Mouse (Mus musculus) thymus, adult 18-20 months (tissue): Measurements from ENCODE around the gene Kmt2d.

Source experiments
- DNase-seq, 2 experiments: peaks; one replicate each; pipeline ENCODE4 v3.0.0; 2022; ENCODE audit warnings: mixed read lengths in 2 of 2

Kmt2d gene

DNA sequence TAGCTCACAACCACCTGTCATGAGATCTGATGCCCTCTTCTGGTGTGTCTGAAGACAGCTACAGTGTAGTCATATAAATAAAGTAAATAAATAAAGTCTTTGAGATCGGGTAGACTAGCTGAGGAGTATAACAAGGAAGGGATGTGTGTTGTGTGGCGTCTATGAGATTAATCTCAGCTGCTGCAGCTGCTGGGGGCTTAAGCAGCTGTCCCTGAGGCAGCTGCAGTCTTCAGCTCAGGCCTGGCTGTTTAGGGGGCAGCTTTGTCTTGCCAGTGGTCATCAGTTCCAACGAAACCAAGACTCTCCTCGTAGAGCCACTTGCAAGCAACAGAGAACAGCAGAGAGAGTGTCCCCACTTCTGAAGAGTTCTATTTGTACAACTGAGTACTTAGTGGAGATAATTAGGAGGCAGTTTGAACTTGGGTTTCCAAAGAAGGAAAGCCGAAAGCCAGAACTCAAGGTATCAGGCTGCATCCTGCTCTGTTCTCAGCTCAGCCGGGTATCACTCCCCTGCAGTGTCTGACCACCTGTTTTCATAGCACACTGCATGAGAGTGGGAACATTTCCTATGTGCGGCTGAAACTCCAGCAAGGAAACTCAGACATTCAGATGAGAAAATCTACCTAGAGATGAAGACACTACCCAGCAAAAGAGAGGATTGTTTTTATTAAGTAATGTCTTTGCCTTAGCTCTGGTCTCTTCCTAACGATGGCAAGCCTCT lies 15.8 kb upstream of the Kmt2d start:
- DNase-seq, result no peak

DNA sequence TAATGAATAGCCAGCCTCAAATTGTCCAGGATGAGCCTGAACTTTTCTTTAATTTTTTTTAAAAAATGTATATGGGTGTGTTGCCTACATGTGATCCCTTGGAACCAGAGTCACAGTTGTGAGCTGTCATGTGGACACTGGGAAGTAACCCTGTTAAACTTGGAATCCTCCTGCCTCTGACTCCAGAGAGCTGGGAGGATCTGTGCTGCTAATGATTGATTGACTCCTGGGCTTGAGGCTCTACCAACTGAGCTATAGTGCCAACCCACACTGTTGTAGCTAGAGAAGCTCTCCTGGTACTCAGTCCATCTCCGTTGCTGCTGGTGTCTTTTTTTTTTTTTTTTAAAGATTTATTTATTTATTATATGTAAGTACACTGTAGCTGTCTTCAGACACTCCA lies 13.1 kb upstream of the Kmt2d start:
- DNase-seq, result no peak

DNA sequence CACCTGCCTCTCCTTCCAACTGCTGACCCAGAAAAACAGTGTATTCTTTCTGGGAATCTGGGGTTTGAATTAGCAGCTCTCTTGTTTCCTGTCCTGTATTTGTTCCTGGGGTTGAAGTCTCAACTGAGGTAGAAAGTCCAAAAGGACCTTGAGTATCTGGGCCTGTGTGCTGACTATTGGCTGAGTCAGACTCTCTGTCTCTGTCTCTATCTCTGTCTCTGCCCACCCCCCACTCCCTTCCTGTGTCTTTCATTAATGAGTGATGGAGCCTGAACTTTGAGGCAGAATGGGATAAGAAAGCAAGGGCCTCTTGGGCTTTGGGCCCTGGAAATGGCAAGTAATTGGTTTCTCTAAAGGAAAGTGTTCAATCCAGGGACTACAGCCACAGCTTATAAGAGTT lies 12.7 kb upstream of the Kmt2d start:
- DNase-seq, result no peak

DNA sequence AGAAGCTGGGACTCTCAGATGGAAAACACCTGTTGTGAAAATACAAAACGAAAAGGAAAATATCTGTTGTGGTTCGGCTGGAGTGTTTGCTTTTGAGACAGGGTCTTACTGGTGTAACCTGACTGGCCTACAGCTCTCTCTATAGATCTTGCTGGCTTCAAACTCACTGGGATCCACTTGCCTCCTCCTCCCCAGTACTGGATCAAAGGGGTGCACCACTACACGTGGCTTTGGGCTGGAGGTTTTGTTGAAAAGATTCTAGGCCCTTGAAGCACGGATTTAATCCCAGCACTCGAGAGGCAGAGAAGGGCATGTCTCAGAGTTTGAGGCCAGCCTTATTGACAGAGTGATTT lies 10.6 kb upstream of the Kmt2d start:
- no peak for DNase-seq

DNA sequence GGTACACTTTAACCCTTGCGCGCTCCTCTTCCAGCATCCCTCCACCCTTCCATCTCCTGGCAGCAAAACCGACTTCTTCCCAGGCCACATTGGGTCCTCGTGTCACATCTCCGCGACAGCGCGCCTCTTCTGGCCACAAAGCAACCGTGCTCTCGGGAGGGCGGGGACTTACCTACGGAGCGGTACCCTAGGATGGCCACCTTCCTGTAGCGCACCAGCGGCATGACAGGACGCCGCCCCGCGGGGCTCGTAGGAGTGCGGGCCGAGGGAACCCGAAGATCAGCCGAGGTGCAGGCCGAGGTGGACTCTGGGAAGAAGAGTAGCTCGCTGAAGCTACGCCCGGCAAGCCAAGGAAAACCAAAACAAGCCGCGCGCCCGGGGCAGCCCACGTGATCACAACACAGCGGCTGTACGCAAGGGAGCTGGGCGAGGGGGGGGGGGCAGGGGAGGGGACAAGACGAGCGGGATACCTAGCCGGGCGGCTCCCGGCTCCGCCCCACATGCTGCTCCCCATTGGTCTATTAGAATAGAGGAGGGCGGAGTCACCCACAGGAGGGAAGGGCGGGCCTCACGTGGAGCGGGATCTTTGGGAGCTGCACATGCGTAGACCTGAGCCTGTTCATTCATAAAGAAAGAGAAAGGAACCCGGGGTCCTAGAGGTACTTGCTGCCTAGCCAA lies 10.1 kb upstream of the Kmt2d start:
- peak; percentile 89 to 94 for DNase-seq

GRCm38 (mm10) chr15:98877331-98877730 lies 6.3 kb upstream of the Kmt2d start:
- no peak for DNase-seq

DNA sequence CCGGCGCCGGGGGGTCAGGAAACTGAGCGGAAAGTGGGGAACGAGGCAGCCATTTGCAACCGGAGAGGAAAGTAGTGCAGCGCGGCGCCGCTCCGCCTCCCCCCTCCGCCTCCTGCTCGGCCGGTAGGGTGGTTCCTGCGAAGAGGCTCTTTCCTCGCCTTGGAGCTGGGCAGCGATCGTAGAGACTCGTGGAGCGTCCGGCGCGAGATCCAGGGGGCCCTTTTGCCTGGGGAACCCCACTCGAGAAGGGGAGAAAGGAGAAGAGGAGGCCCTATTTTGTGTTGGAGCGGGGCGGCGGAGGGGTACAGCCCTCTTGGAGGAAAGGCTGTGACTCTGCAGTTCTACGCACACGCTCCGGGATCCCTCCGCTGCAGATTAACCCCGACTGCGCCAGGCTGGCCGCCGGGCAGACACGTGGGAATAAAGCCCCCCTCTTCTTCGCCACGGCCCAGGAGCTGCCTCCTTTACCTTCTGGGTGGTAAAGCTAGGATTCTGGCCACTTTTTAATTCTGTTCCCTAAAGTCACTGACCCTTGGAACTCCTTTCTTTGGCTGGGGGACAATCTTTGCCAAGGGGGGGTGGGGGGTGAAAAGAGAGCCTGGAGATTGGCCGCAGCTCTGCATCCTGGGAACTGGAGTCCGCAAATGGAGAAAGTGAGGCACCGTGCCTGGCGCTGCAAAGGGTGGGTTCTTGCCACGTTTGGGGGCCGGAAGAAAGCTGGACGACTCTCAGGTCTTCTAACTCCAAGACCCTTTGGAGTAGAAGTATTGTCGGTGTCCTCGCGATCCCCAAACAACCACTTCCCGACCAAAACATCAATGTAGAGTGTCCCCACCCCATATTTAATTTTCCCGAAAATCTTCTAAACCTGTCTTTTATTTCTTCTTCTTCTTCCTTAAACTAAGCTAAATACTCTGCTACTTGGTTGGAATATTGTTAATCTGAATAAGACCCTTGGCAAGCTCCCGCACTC lies 1.2 kb upstream of the Kmt2d start:
- peak; percentile 81 to 88 for DNase-seq

DNA sequence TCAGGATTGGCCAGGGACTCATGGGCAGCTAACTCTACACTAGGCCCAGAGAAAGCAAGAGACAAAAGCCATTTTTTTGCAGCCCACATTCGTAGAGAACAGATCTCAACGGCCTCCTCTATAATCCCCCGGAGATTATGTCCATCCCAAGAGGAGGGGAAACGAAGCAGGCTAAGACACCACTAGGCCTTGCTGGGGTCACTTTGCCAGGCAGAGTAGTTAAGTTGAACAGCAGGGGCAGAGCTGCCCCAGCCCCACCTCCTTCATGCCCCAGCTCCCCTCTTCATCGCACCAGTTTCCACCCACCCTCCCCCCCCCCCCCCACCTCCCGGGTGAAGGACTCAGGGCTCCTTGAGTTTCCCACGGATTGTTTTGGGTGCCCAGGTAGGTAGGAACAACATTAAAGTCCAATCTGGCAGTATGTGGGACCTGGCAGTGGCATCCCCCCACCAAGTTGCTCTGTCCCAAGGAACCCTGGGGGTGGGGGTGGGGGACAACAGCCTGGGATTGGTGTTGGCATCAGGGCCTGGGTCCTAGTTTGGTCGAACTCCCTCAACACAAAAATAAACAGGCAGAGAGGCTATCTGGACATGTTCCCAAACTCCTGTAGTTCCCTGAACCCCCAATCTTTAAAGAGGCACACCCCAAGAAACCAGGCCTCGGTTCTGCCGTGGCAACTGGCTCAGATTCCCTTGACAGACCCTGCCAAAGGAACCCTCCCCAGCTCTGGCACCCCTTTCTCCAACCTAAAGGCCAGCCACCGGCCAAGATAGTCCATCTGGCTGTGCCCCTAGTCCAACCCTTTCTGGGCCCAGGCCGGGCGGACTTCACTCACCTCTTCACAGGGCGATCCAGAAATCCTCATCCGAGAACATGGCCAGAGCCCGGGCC lies 580 bp downstream of the Kmt2d start:
- DNase-seq, result peak in 1 of 2 experiments; percentile 45

- no peak for DNase-seq
These were observed 1.4 kb downstream of the Kmt2d start for GRCm38 (mm10) chr15:98869342-98870178.

DNA sequence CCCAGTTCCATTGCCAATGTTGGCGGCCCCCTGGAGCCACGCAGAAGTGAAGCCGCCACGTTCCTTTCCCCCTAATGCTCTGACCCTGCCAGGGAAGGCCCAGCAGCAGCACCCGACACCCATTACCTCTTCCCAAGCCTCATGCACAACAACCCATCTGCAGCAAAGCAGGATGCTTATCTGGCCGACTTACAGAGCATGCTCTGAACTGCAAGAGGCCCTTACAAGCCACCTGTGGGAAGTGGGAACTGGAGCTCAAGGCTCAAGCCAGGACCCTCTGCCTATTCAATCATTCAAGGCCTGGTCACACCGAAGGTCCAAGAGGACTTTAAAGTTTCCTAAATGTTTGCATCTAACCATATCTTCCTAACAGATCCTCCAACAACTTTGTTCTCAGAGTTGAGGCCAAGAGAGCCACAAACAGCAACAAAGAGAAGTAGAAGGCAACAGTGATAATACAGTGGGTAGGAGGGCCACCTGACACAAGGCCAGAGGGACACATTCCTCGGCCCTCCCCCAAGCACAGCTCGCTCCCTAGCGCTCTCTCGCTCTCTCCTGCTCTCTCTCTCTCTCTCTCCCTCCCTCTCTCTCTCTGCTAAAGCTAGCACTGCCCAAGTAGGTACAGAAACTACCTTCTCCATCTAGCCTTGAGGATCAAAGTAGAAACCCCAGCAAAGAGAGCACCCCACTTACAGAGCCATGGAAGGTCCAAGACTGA lies 2.5 kb downstream of the Kmt2d start:
- DNase-seq, result no peak

DNA sequence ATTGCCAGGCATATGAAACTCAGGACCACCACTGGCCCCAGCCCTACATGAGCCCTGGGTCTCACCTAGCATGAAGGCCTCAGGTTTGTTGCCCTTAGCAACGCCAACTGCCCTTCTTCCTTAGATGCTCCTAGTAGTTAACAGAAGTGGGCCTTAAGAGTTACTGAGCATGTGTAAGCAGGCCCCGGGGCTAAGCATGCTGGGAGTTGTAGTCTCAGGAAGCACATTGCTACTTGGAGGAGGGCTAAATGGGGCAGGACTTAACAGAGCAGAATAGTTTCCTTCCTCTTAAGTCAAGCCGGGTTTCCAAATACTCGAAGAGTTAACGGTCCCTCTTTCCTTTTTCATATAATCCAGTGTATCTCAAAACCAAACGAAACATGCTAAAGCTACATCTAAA lies 3.7 kb downstream of the Kmt2d start:
- DNase-seq, result peak; percentile 48 to 66

DNA sequence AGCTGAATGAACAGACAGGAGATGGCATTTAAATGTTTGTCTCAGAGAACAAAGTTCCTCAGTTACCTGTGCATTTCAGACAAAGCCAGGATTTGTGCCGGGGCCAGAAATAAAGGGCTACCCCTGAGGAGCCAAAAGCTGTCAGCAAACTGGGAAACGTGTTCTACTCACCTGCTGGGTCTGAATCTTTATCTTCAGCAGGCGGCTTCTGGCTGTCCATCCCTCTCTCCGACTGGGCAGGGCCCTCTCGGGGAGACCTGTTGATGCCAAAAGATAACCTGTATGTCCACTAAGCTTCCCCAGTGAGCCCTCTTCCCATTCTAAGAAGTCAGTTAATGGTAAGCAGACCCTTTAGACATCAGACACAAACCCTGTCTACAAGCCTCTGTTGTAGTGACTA lies 4.5 kb downstream of the Kmt2d start:
- DNase-seq, result no peak

DNA sequence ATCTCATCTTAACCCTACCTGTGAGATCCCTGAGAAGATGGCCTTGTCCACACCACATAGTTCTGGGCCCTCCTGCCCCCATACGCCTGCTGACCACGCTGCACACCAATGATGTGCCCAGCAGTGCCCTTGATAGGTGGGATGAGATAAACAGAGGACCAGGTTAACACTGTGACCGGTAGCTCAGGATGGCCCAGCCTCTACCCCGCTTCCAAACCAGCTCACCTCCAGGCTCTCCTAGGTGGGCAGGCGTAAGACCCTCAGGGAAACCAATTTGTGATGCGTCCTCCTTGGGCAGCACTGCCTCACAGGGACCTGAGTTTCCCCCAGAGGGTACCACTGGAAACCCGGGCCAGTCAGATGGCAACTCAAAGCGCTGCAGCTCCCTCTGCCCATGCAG lies 5.2 kb downstream of the Kmt2d start:
- no peak for DNase-seq

DNA sequence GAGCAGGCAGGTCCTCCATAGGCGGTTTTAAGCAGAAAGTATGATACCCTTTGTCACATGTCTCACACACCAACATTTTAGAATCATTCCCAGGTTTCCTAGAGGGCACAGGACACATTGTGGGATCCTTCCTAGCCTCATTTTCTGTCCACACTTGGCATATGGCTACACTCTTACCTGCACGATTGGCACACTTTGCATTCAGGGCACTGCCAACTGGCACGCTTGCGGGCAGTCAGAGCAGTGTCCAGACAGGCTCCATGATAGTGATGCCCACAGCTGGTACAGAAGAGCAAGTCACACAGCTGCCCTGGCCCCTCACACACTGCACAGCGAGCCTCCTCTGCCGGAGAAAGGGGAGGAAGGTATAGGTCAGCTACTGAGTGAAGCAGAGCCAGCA lies 6.1 kb downstream of the Kmt2d start:
- no peak for DNase-seq

GRCm38 (mm10) chr15:98863451-98863958 lies 7.5 kb downstream of the Kmt2d start:
- DNase-seq, result no peak

GRCm38 (mm10) chr15:98861701-98862410 lies 9.1 kb downstream of the Kmt2d start:
- no peak for DNase-seq

GRCm38 (mm10) chr15:98860921-98861320 lies 10.1 kb downstream of the Kmt2d start:
- DNase-seq, result no peak

GRCm38 (mm10) chr15:98859319-98860043 lies 11.5 kb downstream of the Kmt2d start:
- no peak for DNase-seq

DNA sequence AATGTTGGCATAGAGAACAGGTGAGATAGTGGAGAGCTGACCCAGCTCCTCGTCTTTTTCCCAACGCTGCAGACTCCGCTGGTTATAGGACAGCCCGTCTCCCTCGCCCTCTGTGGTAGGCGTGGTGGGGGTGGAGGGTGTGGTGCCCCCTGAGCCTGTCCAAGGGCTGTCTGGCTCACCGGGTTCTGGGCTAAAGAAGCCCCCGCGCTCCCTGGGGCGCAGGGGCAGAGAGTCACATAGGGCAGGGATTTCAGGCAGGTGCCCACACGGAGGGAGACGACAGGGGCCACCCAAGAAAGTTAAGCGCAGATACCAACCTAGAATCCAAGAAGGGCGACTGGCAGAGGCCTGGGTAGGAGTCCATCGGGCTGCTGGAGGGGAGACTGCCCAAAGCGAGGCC lies 16.8 kb downstream of the Kmt2d start:
- no peak for DNase-seq
